Mouse (Mus musculus) gastrocnemius, postnatal 4 days (tissue): Measurements from ENCODE around the gene Gpx2. TPM values are rescaled to one million over a fixed set of nuclear protein-coding genes. Genes with fewer than 3 reads are reported as not detected.

Experiments used
- DNase-seq, 2 experiments: peaks; one replicate each; pipeline ENCODE4 v3.0.0; 2021 to 2022; ENCODE audit warnings: low spot score in 2 of 2, mixed read lengths in 2 of 2
- total RNA-seq, 2 experiments: library from RNA; stranded (reverse); gene quantifications; 2 replicates each; pipeline ENCODE4 v1.2.3; 2021

The Gpx2 gene
- total RNA-seq, 2 experiments from 2014 or later = not detected

- peak; percentile 64 to 90 for DNase-seq
Observed at GRCm38 (mm10) chr12:76765354-76765851, 30.0 kb downstream of the Gpx2 start, which contains the start of the genes Churc1 and Fntb. Churc1 (plus strand) TSS chr12:76765538. Fntb (plus strand) TSS chr12:76765589.

- DNase-seq = no peak
Observed at GRCm38 (mm10) chr12:76752652-76753318, 42.6 kb downstream of the Gpx2 start.

GRCm38 (mm10) chr12:76750866-76751459 is 44.4 kb downstream of the Gpx2 start:
- DNase-seq = no peak

Other genes starting within 250 kb of the Gpx2 start
- gene Sptb, start 85.0 kb downstream of the Gpx2 start, total RNA-seq = 10 to 100 TPM; 92.3 to 97.7 TPM
- 10 to 100 TPM; 43.1 to 45.7 TPM for gene Churc1, start 30.0 kb downstream of the Gpx2 start, total RNA-seq
- gene Fntb, start 30.0 kb downstream of the Gpx2 start, total RNA-seq = 10 to 100 TPM; 24.0 to 24.1 TPM
- gene Rab15, start 27.4 kb upstream of the Gpx2 start, total RNA-seq = 10 to 100 TPM; 15.0 to 18.1 TPM
- gene Max, start 166.6 kb upstream of the Gpx2 start, total RNA-seq = 10 to 100 TPM; 44.4 to 50.2 TPM